Mouse (Mus musculus) brain, embryonic 14.5 days (tissue): ENCODE data around the gene Med12l.

Experiments used
- CTCF ChIP-seq: fragments of 200-500 bp; IDR thresholded peaks from 2 replicates; pipeline ENCODE4 v1.5.1; 2012; ENCODE audit warnings: inconsistent platforms, mild to moderate bottlenecking, moderate library complexity, borderline replicate concordance; ENCODE audit not compliant: insufficient read depth, insufficient read length; ENCODE audit errors: extremely low read depth
- POLR2A ChIP-seq: fragments of 200-500 bp; IDR thresholded peaks from 2 replicates; pipeline ENCODE4 v1.6.1; 2012; ENCODE audit warnings: mild to moderate bottlenecking, inconsistent platforms, borderline replicate concordance; ENCODE audit not compliant: poor library complexity, insufficient read depth, insufficient read length, severe bottlenecking; ENCODE audit errors: extremely low read depth

- TF ChIP-seq CTCF (no peak), POLR2A (no peak)
These were observed 336.2 kb downstream of the Med12l start for GRCm38 (mm10) chr3:59341647-59342427.
